Mouse (Mus musculus): Measurements from ENCODE around the gene Ctnnbl1.

- TF ChIP-seq MXI1 (IDR thresholded peaks at IDR 0.05; ENCODE audit: low read depth, low read length) (no peak), MAFK (IDR thresholded peaks at IDR 0.05; ENCODE audit: insufficient replicate concordance, low read length) (peak; percentile 73)
Observed at GRCm38 (mm10) chr2:157818576-157819320, 81.5 kb downstream of the Ctnnbl1 start.
